Mouse (Mus musculus) liver, embryonic 12.5 days (tissue): ENCODE data around the gene Idh3a. TPM values are rescaled to one million over a fixed set of nuclear protein-coding genes. Genes with fewer than 3 reads are reported as not detected.

Experiments
- polyA plus RNA-seq: library from polyadenylated mRNA; unstranded; fragments of >200 nt; fragmentation: Nextera tagmentation; extraction: Ambion mirVana; gene quantifications from 2 replicates; pipeline ENCODE4 v1.2.1, GENCODE M21; 2016

Gene Idh3a
- polyA plus RNA-seq, 1 experiment from 2014 or later = 150 TPM

Other genes with a start within 250 kb of the Idh3a start
- 1.9 and 2.0 TPM in 2 replicates for gene Dmxl2, start 84.7 kb upstream of the Idh3a start, polyA plus RNA-seq
- not detected in 2 replicates for gene Sh2d7, start 47.4 kb upstream of the Idh3a start, polyA plus RNA-seq
- gene Cib2, start 26.1 kb upstream of the Idh3a start, polyA plus RNA-seq = 2.6 and 2.7 TPM in 2 replicates
- 0.24 and 0.30 TPM in 2 replicates for gene Acsbg1, start 75.5 kb downstream of the Idh3a start, polyA plus RNA-seq
- 24.3 and 26.5 TPM in 2 replicates for gene Dnaja4, start 112.5 kb downstream of the Idh3a start, polyA plus RNA-seq
- 124 and 127 TPM in 2 replicates for gene Wdr61, start 148.2 kb downstream of the Idh3a start, polyA plus RNA-seq
- 7.5 and 10.8 TPM in 2 replicates for gene Crabp1, start 178.4 kb downstream of the Idh3a start, polyA plus RNA-seq